Mouse (Mus musculus) liver, adult 2 months (tissue): ENCODE results near the gene Mypn.

Source experiments
- CTCF ChIP-seq: fragments of 200-500 bp; IDR thresholded peaks from 2 replicates; pipeline ENCODE4 v1.5.1; 2011; ENCODE audit warnings: low read depth, low read length, control low read depth
- POLR2A ChIP-seq: fragments of 200-500 bp; IDR thresholded peaks from 2 replicates; pipeline ENCODE4 v1.6.1; 2011; ENCODE audit warnings: low read length, control low read depth; ENCODE audit not compliant: insufficient read depth; ENCODE audit errors: extremely low read depth

DNA sequence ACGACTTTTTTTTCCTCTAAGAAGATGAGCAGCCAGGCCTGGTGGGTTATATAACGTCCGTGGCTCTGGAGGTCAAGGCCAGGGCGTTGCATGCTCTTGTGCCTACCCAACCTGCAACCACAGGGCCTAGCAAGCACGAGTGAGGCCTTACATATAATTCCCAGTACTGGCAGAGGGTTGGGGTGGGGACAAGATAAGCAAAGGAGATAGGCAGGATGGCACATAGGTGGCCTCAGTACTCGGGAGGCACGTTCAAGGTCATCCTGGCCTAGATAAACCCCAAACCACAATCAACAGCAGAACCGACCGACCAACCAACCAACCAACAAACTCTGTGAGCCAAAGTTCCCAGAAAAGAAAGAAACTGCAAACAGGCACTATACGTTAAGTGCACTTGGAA lies 117.4 kb downstream of the Mypn start:
- TF ChIP-seq POLR2A (no peak), CTCF (no peak)
